Mouse (Mus musculus) monocyte, adult 5-6 weeks (primary cell): ENCODE results near the gene Fpr3. TPM values are rescaled to one million over a fixed set of nuclear protein-coding genes. Genes with fewer than 3 reads are reported as not detected.
"Not testable (repeated sequence)": the region's sequence is repeated elsewhere in the genome, so short reads cannot be mapped to it uniquely, and the experiment has no call there.

Experiments used
- ATAC-seq: fragments of 153-309, 156-312 bp; replicated peaks from 2 replicates; pipeline ENCODE4 v1.8.0; 2017; ENCODE audit warnings: mild to moderate bottlenecking; ENCODE audit not compliant: low TSS enrichment, insufficient number of reproducible peaks, severe bottlenecking, poor library complexity, low FRiP score
- total RNA-seq: library from RNA; stranded (forward); fragments of 200-1000, 200-491, 200-594 nt; gene quantifications from 3 replicates; pipeline ENCODE4 v1.2.3, GENCODE M21; 2017

Gene Fpr3
- not detected in 3 replicates for total RNA-seq

GRCm38 (mm10) chr17:17887774-17888248 lies at the start of gene Fpr3, which contains the start of gene Fpr2:
Fpr3 (plus strand) TSS chr17:17887852.
Fpr2 (plus strand) TSS chr17:17887824.
- ATAC-seq, result no peak

GRCm38 (mm10) chr17:17837919-17838701 lies 49.5 kb upstream of the Fpr3 start:
- peak; percentile 93 for ATAC-seq

DNA sequence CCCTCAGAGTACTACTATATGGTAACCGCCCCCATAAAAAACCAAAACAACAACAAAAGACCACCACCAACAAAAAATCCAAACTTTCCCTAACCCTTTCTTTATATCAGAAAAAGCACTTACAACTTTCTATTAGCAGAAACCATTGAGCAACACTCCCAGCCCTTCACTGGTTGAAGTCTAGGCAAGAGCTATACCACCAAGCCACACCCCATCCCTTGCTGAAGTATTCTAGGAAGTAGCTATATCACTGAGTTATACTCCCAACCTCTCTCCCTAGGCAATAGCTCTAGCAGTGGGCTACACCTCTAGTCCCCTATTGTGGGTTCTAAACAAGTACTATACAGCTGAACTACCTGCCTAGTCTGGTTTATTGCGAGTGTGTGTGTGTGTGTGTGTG lies 48.4 kb upstream of the Fpr3 start:
- no peak for ATAC-seq

DNA sequence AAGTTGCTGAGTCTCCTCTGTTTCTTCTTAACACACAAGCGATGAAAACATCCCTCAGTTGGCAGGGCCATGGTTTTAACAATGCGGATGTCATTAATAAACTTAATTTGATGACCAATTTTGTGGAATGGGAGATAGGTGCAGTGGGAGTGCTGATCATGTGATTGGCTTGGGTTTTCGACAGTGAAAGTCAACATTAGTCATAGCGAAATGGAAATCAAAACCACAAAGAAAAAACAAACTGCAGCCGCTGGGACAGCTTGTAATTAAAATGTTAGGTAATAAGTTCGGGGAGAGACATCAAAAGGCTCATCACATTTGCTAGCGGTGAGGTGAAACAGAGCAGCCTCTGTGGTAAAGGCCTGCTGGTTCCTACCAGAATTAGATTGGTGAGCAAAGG lies 46.9 kb upstream of the Fpr3 start:
- no peak for ATAC-seq

GRCm38 (mm10) chr17:17843534-17844261 lies 44.0 kb upstream of the Fpr3 start:
- 0 out of 2 replicates have a peak, but pooled peaks have one; percentile 12 for ATAC-seq

GRCm38 (mm10) chr17:17844606-17845005 lies 43.0 kb upstream of the Fpr3 start:
- ATAC-seq, result not testable (repeated sequence)

- ATAC-seq, result no peak
Measured at GRCm38 (mm10) chr17:17845187-17846027, 42.2 kb upstream of the Fpr3 start.

GRCm38 (mm10) chr17:17848988-17849387 lies 38.7 kb upstream of the Fpr3 start:
- no peak for ATAC-seq

DNA sequence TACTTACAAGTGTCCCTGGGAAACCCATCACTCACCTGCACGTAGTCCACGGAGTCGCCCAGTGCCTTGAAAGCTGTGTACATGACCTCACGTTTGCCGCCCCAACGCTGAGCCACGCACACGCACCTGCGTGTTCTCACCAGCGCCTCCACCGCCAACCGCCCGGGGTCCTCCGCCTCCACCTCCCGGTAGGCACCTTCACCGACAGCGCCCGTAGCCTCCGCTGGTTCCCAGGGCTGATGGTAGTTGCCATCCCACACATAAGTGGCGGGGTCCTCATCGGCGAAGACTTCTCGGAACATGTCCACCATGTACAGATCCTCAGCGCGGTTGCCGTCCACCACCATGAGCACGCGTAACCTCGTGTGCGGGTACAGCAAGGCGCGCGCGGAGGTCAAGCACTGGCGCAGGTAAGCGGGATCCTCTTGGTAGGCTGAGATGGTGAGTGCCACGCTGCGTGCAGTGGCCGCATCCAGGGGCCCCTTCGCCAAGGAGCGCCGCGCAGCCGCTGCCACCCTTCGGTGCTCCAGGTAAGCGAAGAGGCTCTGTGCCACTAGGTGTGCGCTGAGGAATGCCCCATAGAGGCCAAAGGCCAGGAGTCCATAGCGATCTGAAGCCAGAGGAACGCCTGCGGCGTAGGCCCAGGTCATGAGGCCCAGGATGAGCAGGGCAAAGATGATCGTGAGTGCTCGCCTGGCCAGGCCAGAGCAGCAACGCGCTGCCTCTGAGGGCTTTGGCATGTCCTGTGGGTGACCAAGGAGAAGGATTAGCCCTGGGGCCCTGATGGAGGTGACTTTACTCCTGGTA lies 37.5 kb upstream of the Fpr3 start:
- ATAC-seq, result no peak

DNA sequence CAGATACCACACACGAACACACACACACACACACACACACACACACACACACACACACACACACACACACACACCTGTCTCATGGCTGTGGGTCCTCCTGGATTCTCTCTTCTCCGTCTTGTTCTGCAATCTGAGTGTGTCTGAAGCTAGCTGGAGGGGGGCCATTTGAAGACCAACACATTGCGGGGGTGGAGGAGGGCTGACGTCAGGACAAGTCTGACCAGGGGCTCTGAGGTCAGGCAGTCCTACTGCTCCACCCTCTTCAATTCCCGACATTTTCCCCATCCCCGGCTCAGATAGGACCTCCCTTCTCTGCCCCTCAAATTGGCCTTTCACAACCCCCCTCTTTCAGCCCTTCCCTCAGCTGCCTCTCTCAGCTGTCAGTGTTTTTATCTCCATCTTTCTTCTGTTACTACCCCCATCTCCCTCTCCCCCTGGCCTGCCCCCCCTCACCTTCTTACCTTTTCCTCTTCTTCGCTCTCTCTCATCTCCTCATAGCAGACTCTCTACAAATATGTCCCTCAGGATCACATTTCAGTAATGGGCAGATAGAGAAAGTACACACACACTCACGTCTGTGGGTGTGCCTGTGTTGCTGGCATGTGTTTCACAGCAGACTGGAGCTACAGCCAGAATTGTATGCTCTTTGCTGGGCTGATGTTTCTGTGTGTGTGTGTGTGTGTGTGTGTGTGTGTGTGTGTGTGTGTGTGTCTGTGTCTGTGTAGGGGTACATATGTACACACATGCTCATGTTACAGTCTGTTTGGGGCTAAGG lies 32.4 kb upstream of the Fpr3 start, which contains the start of gene Has1:
Gene Has1, minus strand, starts transcription at position 142 of the 775 bp plus-strand sequence.
- ATAC-seq, result no peak

- no peak for ATAC-seq
Measured at GRCm38 (mm10) chr17:17856612-17857011, 31.0 kb upstream of the Fpr3 start.

DNA sequence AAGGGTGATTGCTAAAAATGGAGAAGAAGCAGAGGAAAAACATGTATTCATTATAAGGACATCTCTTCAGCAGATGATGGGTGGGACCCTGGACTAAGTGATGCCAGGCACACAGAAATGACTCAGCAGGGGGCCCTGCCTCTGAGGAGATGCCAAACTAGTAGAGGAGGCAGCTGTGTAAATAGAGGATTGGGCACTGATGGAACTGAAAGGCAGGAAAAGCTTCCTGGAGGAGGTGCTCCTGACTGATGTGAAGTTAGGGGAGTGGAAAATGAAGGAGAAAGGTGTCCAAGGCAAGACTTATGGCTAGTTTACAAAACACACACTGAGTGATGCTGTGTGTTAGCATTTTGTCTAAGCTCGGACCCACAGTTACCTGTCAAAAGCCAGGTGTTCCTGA lies 30.2 kb upstream of the Fpr3 start:
- no peak for ATAC-seq

- ATAC-seq, result peak; percentile 51; the same call in 1 of the 2 replicates
Measured at GRCm38 (mm10) chr17:17860110-17860509, 27.5 kb upstream of the Fpr3 start.

GRCm38 (mm10) chr17:17862360-17862759 lies 25.3 kb upstream of the Fpr3 start:
- no peak for ATAC-seq

GRCm38 (mm10) chr17:17865168-17865567 lies 22.5 kb upstream of the Fpr3 start:
- peak; percentile 82 for ATAC-seq

DNA sequence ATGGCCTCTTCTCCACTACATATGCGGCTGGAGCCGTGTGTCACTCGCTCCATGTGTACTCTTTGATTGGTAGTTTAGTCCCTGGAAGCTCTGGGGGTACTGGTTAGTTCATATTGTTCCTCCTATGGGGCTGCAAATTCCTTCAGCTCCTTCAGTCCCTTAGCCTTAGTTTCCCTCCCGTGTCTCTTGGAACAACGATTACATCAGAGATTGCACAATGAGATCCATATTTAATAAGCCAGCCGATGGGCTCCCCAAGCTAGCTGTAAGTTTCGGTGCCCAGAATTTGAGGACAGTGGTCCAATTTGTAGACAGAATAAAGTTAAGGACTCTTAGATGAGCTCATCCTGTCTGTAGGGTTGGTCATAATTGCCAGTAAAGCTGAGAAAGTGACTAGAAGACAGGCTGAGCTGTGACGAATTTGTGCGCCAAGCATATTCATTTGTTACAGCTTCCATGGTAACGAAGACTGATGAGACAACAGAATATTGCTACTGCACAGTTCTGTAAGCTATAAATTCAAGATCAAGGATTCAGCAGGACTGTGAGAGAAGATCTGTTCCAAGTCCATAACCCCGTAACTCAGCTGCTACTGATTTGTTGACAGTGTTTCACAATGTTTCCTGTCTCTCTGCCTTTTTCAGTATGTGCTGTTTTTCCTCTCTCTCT lies 20.7 kb upstream of the Fpr3 start:
- ATAC-seq, result no peak
